Mouse (Mus musculus): ENCODE measurements at regions not wholly inside any gene's neighbourhood (a gene's known extent, or its start where the extent isn't known, plus 50 kb on each side); places are given as distances from the start of the nearest gene placed in this dataset.
A peak's percentile ranks its signal among the peaks of the same experiment; 100 is the strongest.

DNA sequence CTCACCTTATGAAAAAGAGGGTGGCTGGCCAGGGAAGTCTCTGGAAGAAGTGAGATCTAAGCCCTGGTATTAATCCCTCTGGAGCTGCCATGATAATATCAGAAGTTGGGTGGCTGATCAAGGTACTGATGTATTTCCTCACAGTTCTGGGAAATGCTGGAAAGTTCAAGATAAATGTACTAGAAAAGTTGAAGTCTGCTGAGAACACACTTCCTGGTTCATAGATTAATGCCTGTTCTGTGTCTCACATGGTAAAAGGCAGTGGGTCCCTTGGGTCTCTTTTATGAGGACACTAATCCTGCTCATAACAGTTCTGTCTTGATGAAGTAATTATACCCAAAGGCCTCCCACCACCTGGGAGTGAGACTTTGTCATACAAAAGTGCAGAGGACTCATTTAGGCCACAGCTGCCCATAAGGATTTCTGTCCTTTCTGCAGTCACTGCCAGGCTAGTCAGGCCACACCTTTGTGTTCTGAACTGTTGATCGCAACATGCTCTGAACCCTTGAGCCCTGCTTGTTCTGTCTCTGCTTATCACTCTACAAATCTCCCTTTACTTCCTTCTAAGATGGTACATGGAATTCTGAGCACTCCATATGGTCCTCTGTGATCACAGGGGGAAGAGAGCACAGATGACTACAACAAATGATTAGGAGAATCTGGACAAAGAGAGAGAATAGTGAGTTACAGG, 300.4 kb downstream of the 1700129C05Rik start:
- no peak for DNase-seq (ENCODE audit: extremely low spot score in 1 of 2, low spot score in 1 of 2)

DNA sequence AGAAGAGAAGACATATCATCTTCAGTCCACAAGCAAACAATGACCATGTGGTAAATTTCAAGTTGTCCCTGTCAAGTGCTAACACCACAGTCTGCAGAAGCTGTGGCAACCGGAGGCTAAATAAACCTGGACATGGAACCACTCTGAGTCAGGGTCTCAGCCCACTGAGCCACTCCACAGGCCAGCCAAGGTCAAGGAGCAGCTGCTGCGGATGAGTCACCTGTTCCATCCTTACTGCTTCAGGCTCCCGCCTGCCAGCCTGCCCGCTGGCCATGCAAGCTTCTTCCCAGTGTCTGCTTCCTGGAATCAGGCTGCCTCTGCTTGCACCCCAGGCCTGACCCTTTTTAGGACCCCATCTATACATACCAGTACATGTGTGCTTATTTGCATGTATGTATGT, 319.8 kb downstream of the 1700129C05Rik start:
- DNase-seq (ENCODE audit: extremely low spot score in 1 of 2, low spot score in 1 of 2), result no peak

DNA sequence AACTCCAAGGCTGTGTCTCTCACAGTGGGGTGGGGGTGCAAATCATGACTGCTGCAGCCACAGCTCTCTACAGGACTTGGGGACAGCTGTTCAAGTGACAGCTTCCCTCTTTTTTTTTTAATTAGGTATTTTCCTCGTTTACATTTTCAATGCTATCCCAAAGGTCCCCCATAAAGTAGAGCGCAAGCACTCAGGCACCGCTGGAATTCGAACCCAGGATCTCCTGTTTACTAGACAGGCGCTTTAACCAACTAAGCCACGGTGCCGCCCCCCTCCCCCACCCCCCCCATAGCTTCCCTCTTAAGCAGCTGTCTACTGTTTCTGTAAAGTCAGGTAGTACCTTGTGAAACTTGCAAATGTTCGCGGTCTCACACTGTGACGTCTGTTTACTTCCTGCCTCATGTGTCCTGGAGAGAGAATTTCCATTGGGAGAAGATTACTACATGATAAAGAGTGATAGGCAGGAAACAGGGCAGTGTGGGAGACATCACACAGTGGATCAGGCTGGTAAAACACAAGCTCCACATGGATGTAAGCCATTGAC, 324.7 kb downstream of the 1700129C05Rik start:
- peak in 1 of 2 experiments; percentile 23 for DNase-seq (ENCODE audit: extremely low spot score in 1 of 2, low spot score in 1 of 2)

DNA sequence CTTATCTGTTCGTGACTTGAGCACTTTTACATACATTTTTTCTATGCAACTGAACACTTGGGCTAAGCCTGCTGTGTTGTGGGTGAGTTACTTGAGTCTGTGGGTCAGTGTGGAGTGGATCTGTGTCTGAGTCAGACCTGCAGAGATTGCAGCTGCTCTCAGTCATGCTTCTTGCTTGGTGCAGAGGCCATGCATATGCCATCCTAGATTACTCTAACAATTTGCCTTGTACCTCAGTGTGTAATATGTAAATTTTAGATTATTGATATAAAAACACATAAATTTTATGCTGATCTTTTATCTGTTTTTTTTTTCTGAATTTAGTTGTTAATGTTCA, 326.2 kb downstream of the 1700129C05Rik start:
- DNase-seq (ENCODE audit: extremely low spot score in 1 of 2, low spot score in 1 of 2), result no peak

DNA sequence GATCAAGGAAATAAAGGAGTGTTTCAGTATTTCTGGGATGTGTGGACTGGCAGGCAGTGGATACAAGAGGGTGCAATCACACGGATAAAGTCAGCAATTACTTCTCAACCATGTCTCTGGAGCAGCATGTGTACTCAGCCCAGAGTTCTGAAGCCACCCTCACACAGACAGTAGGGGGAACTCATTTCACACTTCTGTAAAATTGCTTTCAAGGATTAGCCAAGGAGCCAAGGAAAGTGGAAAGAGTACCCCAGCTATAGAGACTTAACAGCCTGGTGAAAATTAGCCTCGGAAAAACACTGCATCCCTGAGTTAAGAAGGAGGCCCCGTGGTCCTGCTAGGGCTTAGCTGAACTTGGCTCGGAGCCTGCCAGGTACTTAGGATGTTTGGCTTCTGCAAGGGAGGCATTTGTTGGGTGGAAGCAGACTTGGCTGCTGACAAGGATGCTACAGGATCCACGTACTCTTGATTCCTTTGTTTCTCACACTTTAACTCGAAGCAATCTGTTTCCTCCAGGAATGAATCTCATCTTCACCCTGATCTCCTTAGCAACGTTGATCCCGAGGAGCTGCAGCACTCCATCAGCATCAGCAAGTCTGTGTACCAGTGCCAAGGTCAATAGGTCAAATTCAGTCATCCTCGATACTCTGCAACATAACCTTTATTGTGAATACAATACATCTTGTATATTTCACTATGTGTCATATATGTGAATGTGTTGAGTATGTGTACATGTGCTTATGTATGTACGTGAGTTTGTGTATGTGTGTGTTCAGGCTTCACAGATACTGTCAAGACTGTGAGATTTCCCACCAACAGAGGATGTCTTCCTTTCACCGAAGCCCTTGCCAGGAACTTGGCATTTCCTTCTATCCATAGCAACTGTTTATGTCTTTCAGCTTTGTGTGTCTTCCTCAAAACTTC, 326.8 kb downstream of the 1700129C05Rik start:
- DNase-seq (ENCODE audit: extremely low spot score in 1 of 2, low spot score in 1 of 2), result peak in 1 of 2 experiments; percentile 8

DNA sequence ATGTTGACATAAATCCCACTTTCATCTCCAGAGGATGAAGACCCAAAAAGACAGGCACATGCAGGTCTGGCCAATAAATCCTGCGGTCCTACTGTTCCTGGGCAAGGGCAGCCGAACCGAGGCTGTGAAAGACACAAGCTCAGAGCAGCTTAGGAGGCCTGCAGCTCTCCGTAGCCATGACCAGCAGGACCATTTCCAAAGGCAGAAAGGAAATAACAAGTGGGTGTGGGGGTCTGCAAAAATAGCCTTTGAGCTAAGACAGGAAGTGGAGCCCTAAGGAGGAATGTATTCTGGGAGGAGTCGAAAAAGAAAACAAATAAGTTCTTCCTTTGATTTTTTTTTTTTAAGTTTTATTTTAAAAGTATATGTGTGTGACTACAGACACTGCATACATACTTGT, 330.1 kb downstream of the 1700129C05Rik start:
- DNase-seq (ENCODE audit: extremely low spot score in 1 of 2, low spot score in 1 of 2), result no peak

DNA sequence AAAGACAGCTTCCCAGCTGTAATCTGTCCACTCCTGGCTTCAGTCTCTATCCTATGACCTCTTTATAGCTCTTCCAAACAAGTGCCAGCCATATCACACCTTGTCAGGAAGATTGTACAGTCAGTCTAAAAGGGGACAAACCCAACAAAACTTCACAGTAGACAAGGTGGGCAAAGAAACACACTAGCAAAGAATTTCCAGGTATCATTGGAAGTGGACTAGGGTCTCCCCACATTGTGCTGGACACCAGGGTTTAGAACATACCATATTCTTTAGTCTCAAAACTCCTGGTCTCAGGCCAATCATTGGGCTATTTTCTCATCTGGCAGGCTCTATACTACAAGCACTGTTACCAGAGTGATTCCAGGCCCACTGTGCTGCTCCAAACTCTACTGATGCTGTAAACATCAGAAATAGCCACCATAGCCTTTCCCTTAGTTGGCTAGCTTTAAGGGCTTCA, 341.3 kb downstream of the 1700129C05Rik start:
- DNase-seq (ENCODE audit: extremely low spot score in 1 of 2, low spot score in 1 of 2), result no peak

DNA sequence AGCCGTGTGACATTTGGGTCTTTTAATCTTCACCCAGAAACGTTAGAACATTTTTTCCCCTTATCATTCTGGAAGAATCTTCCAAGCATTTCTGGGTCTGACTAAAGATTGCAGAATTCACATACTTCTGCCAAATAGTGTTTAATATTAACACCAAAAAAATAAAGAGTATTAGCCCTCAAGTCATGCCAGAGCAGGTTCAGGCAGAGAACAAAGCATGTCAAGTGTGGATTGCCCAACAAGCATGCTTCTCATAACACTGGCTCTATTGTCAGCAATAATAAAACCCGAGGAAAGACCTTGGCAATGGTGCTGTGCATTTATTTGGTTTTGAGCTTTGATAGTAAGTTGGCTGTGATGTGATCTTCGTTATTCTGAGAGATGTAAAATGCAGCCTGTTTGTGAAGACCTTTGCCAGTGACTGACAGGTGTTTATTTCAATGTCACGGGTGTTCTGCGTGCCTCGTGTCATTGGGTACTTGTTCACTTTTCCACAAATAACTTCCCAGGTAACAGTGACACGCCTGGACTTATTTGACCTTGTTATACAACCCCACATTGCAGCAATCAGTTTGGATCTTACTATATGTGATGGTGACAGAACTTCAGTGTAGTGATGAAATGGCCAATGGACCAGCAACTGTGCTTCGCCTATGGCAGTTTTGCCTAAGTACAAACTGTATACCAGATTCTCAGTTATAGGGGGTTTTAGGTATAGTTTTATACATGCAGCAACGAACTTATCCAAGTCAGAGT, 354.3 kb downstream of the 1700129C05Rik start:
- no peak for DNase-seq (ENCODE audit: extremely low spot score in 1 of 2, low spot score in 1 of 2)

DNA sequence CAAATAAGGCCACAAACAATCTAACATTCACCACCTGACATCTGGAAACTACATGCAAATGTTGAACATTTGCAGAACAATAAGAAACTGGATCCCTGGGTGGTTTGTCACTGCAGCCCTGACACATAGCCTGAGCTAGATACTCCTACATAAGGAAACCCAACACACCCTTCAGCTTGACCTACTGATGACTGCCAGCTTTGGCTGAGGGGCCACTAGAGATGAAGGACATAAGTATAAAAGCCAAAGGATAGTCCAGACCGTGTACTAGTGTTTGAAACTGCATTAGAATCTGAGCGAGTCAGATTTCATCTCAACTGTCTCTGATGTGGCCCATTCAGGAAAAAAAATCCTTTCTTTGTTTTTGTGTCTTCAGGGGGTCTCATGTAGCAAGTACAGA, 355.1 kb downstream of the 1700129C05Rik start:
- DNase-seq (ENCODE audit: extremely low spot score in 1 of 2, low spot score in 1 of 2), result no peak

DNA sequence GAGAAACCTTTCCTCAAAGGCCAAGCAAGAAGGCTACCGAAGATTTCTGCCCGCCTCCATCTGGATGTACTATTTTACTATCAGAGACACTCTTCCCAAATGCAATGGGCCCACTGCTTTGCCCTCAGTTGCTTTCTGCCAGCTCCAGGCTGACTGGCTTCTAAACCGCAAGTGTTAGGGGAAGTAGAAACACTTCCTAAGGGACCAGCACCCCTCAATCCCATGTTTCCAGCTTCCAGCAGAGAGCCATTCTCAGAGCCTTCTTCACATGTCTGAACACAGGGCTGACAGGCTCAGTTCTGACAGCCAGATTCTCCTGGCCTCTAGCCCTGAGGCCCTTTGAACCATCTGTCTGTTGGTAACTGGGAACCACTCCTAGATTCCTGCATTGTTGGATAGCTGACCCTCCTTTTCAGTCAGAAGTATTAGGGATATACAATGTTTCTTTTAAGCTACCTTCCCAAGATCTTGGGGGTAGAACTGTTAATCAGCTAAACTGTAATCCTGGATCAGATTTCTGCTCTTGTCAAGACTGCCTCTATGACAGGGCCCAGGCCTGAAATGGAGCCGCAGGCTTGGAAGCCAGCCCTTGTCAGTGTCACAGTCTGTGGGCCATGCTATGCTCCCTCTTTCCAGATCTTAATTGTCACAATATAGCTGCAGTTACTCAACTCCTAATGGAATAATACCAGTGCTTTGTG, 355.8 kb downstream of the 1700129C05Rik start:
- no peak for DNase-seq (ENCODE audit: extremely low spot score in 1 of 2, low spot score in 1 of 2)

DNA sequence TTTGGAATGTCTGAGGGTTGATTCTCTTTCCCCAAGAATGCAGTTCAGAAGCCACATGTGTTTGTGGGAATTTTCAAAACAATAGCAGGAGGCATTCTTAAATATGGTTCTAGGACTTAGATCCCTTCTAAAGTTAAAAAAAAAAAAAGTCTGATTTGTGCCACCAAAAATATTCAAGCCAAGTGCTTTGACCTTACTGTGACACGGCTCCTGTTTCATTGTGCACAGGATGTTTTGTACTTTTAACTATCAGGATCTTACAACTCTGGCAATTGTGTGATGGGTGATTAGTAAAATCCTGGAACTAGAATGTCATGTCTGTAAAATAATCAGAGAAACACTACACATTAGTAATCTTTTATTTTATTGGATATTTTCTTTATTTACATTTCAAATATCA, 359.5 kb downstream of the 1700129C05Rik start:
- DNase-seq (ENCODE audit: extremely low spot score in 1 of 2, low spot score in 1 of 2), result no peak

DNA sequence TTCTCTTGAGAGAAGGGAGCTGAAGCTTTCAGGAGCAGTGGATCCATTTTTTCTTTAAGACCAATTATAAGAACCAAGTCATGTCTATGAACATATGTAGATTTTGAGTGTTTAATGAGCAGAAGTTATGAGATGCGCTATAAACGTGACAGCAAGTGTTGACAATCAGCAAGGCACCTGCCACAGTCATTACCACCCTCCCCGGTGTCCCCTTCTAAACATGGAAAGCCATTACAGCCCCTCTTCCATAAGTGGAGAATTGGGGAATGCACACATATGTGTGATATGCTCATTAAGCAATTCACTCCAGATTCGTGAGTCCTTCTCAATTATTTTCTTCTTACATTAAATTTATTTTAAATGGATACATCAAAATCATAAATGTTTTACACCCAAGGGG, 362.4 kb downstream of the 1700129C05Rik start:
- DNase-seq (ENCODE audit: extremely low spot score in 1 of 2, low spot score in 1 of 2), result no peak

DNA sequence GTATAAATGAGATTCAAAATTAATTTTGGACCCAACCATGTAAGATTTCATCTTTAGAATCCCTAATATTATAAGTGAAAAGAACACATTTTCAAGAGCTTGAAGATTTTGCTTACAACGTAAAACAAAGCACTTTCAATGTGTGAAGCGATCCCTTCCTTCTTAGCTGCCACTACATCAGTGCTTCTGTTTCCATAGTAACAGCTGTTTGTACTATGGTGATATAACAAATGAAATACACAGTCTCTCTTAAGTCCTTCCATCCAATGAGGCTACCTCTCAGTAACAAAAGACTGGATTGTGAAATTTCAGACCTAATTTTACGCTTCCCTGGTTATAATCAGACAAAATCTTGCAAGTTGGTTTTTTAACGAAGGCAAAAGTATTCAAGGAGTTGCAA, 364.0 kb downstream of the 1700129C05Rik start:
- peak in 1 of 2 experiments; percentile 1 for DNase-seq (ENCODE audit: extremely low spot score in 1 of 2, low spot score in 1 of 2)

DNA sequence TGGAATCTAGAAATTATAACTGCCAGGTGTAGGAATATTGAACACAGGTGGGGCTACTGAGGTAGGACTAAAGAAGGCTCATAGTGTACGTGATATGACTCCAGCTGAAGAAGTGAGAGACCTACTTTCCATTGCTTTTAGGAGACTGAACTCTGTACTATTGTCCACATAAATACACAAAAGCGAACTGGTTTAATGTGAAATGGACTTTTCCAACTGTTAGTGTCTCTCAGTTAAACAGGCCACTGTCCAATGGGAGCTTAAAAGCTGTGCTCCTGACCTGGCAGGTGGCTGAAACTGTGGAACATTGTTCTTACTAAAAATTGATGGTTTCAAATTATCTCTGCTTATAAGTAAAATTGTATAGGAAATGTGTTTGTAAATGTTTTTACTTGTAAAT, 381.4 kb downstream of the 1700129C05Rik start:
- no peak for DNase-seq (ENCODE audit: extremely low spot score in 1 of 2, low spot score in 1 of 2)

DNA sequence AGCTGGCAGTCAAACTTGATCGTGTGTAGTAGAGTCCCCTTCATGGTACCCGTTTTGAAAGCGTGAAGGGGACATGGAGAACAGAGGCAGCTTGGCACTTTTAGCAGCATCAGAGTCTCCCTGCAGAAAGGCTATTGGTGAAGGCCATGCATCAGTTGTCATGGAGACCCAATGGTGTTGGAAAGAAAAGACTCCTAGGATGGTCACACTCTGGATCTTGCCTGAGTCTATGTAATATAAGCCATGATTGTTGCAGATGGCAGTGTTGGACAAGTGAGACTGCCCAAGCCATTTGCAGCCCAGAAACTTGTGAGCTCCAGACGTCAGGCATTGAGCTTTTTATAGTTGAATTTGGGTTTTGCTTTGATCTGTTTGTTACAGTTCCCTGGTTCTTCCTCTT, 382.9 kb downstream of the 1700129C05Rik start:
- DNase-seq (ENCODE audit: extremely low spot score in 1 of 2, low spot score in 1 of 2), result no peak

DNA sequence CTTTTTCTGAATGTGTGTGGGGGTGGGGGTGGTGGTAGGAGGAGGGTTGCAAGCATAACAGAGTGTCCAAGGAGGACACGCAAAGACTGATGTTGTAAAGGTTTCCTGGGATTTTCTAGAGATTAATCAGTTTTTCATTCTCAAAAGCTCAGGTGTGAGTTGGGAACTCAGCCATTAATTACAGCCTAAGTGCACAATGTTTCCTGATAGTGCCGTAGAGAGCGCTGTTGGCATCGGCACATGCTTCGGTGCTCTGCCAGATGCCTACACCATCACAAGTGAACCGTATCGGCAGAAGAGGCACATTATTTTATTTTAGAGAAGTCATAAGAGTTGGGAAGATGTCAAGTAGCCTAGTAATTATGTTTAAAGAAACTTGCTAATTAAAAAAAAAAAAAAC, 388.9 kb downstream of the 1700129C05Rik start:
- DNase-seq (ENCODE audit: extremely low spot score in 1 of 2, low spot score in 1 of 2), result no peak

DNA sequence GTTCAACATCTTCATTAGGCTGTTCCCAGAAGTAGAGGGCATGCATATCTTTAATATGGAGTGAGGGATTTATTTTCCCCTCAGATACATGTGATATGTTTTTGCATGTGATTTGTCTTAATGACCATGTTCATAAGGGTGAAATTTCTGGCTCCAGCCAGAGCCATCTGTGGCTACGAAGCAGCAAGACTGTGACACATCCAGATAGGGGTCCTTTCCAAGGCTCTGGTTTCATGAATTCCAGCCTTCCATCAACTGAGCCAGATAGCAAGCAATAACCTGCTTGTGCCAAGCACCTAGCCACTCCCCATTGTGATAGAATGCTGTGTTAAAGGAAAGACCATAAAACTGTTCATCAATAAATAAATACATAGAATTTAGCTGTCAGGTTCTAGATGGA, 389.6 kb downstream of the 1700129C05Rik start:
- DNase-seq (ENCODE audit: extremely low spot score in 1 of 2, low spot score in 1 of 2), result no peak

DNA sequence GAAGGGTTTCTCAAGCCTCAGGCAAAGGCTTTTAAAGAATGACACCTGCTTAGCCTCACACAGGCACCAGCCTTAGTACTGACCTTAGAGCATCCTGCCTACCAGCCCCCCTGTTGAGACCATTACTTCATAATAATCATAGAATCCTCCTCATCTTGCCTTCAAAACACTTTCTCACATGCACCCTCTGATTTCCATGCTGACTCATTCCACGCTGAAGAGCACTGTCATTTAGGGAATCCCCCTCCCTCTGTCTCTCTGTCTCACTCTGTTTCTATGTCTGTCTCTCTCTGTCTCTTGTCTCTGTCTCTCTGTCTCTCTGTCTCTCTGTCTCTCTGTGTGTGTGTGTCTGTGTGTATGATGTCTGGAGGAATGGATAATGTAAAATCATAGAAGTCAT, 416.3 kb downstream of the 1700129C05Rik start:
- no peak for DNase-seq (ENCODE audit: extremely low spot score in 1 of 2, low spot score in 1 of 2)

DNA sequence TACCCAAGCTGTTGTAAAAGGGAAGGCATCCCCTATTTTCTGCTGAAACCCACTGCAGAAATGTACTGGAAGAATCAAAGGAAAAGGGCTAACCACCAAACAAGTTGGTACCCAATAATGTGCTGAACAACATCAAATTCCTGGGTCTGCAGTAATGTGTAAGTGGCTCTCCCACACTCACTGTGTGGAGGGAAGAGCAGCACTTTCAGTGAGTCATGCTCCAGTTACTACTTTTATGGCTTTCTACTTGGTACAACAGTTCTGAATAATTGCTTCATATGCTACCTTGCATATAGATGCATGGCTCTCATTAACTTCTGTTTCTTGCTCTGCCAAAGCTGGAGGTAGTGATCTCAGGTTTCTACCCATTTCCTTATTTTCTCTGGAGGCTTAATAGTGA, 427.8 kb downstream of the 1700129C05Rik start:
- DNase-seq (ENCODE audit: extremely low spot score in 1 of 2, low spot score in 1 of 2), result peak in 1 of 2 experiments; percentile 31

DNA sequence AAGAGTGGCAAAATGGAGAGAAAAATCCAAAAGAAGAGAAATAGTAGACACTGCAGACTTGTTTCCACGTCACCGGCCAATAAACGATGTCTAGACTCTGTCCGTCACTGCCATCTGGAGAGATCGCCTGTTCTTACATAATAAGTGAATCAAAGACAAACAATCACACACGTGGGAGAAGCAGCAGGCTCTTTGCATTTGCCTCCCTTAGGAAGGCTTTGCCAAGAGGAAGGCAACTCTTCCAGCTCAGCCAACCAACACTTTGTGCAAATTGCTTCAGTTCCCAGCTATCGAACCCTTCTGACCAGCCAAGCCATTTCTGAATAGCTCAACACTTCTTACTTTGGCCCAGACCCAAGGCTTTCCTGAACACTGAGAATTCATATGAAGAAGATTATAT, 432.8 kb downstream of the 1700129C05Rik start:
- peak; percentile 12 to 53 for DNase-seq (ENCODE audit: extremely low spot score in 1 of 2, low spot score in 1 of 2)
